Mouse (Mus musculus): ENCODE measurements around the gene Gm20683. TPM values are rescaled to one million over a fixed set of nuclear protein-coding genes. Genes with fewer than 3 reads are reported as not detected.

Gm20683 gene
- polyA plus RNA-seq, 1 experiment from 2014 or later, result 2.6 TPM

- Histone ChIP-seq H3K27ac (ENCODE audit: low read depth, low read length) (peak overlapping the region; percentile 99; the same call in 1 of the 2 replicates), H3K36me3 (ENCODE audit: control insufficient read depth, insufficient read depth, low read length) (peaks cover 23% of the 10 kb centered on the region), H3K4me1 (ENCODE audit: control insufficient read depth, insufficient read depth, low read length) (peaks cover 49% of the 10 kb centered on the region), H3K9ac (ENCODE audit: low read depth, low read length) (peak overlapping the region; percentile 82), H3K27me3 (ENCODE audit: control insufficient read depth, insufficient read depth, low read length) (no peaks in the 10 kb centered on the region), H3K9me3 (ENCODE audit: control insufficient read depth, low read length) (no peaks in the 10 kb centered on the region), H3K4me3 (ENCODE audit: low read length) (peak overlapping the region; percentile 89), H3K4me2 (replicated peaks; ENCODE audit: low read depth, low read length) (peak overlapping the region; percentile 92)
- WGBS, result 30% methylated on average over 19 of the region's 19 CpGs
- ATAC-seq (ENCODE audit: low FRiP score, low TSS enrichment), result peak; percentile 26; the same call in 1 of the 2 replicates
These were observed 50.2 kb downstream of the Gm20683 start for GRCm38 (mm10) chr17:25791320-25791842.

DNA sequence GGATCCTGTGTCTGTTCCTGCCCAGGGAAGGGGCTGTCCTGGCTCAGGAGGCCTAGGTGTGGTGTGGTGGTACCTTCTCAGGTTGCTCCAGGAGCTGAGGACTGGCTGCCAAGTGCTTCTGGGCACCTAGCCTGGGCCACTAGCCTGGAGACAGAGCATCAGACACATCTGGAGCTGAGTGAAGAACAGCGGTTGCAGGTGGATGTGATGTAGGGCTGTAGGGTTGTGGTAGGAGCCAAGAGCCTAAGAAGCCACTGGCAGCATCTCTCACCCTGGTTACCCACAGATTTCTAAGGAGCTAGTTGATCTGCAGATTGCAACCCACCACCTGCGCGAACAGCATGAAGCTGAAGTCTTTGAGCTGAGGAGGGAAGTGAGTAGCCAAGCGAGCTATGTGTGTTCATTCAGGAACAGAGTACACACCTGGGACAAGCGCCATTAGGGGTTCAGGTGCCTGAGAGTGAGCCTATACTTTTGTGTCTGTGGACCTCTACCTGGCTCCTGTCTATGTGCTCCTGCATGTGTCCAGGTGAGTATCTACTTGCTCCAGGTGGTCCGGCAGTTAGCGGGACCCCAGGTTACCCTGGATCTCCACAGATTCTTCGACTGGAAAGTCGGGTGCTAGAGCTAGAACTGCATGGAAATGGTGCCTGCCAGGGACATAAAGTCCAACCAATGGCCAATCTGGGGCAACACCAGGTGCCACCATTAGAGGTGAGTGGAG is 54.6 kb downstream of the Gm20683 start:
- ATAC-seq (ENCODE audit: low FRiP score, low TSS enrichment), result no peak
- Histone ChIP-seq H3K4me1 (ENCODE audit: control insufficient read depth, insufficient read depth, low read length) (peaks cover 22% of the 10 kb centered on the region), H3K4me3 (ENCODE audit: low read length) (no peak overlapping the region), H3K27me3 (ENCODE audit: control insufficient read depth, insufficient read depth, low read length) (no peaks in the 10 kb centered on the region), H3K4me2 (replicated peaks; ENCODE audit: low read depth, low read length) (no peak overlapping the region), H3K27ac (ENCODE audit: low read depth, low read length) (no peak overlapping the region), H3K9me3 (ENCODE audit: control insufficient read depth, low read length) (no peaks in the 10 kb centered on the region), H3K36me3 (ENCODE audit: control insufficient read depth, insufficient read depth, low read length) (peaks cover 39% of the 10 kb centered on the region), H3K9ac (ENCODE audit: low read depth, low read length) (no peak overlapping the region)
- 92% methylated on average over 9 of the region's 9 CpGs for WGBS

- H3K9ac ChIP-seq (ENCODE audit: low read depth, low read length), result peak within 1 kb of the TSS; percentile 65; the same call in 1 of the 2 replicates
- no peak for ATAC-seq (ENCODE audit: low FRiP score, low TSS enrichment)
- H3K4me2 ChIP-seq (replicated peaks; ENCODE audit: low read depth, low read length), result peak within 1 kb of the TSS; percentile 57
- H3K9me3 ChIP-seq (ENCODE audit: control insufficient read depth, low read length), result no peaks in the 10 kb centered on the region
- WGBS, result 90% methylated on average over 3 of the region's 3 CpGs
- H3K27me3 ChIP-seq (ENCODE audit: control insufficient read depth, insufficient read depth, low read length), result no peaks in the 10 kb centered on the region
- peak within 1 kb of the TSS; percentile 65; the same call in 1 of the 2 replicates for H3K27ac ChIP-seq (ENCODE audit: low read depth, low read length)
- H3K4me3 ChIP-seq (ENCODE audit: low read length), result peak within 1 kb of the TSS; percentile 58
- H3K4me1 ChIP-seq (ENCODE audit: control insufficient read depth, insufficient read depth, low read length), result peaks cover 19% of the 10 kb centered on the region
- peaks cover 45% of the 10 kb centered on the region for H3K36me3 ChIP-seq (ENCODE audit: control insufficient read depth, insufficient read depth, low read length)
These were observed 55.3 kb downstream of the Gm20683 start, which contains the start of gene Ccdc78 for GRCm38 (mm10) chr17:25786280-25786679. Gene Ccdc78 (plus strand): TSS chr17:25786580.

DNA sequence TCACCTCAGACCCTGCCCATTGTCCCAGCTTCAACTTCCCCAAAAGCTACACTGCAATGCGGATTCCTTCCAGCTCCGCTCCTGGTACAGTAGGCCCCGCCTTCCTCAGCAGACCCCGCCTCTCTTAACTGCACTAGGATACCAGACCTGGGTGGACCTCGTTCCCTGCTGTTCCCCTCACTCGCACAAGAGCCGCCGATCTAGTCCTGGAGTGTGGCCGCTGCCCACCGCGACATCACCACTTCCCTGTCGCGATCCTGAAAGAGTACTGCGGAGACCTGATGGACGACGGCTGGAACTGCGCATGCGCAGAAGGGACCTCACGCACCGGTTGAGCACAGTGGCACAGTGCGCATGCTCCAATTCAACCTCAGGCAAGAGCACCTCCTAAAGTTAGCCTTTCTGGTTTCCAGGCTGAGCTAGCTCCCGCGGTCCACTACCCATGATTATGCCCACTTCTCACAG is 56.2 kb downstream of the Gm20683 start, which contains the start of gene Haghl:
TSS of gene Haghl (minus strand) at position 393 of the 465 bp plus-strand sequence.
- peaks cover 52% of the 10 kb centered on the region for H3K36me3 ChIP-seq (ENCODE audit: control insufficient read depth, insufficient read depth, low read length)

More for the DNA sequence above, 56.2 kb downstream of the Gm20683 start, which contains the start of gene Haghl:
- peak within 1 kb of the TSS; percentile 65; the same call in 1 of the 2 replicates for H3K27ac ChIP-seq (ENCODE audit: low read depth, low read length)
- peak within 1 kb of the TSS; percentile 58 for H3K4me3 ChIP-seq (ENCODE audit: low read length)
- H3K9me3 ChIP-seq (ENCODE audit: control insufficient read depth, low read length), result no peaks in the 10 kb centered on the region
- H3K9ac ChIP-seq (ENCODE audit: low read depth, low read length), result peak within 1 kb of the TSS; percentile 65
- H3K4me2 ChIP-seq (replicated peaks; ENCODE audit: low read depth, low read length), result peak within 1 kb of the TSS; percentile 57
- no peaks in the 10 kb centered on the region for H3K27me3 ChIP-seq (ENCODE audit: control insufficient read depth, insufficient read depth, low read length)
- under 1% methylated on average over 23 of the region's 23 CpGs for WGBS
- H3K4me1 ChIP-seq (ENCODE audit: control insufficient read depth, insufficient read depth, low read length), result peaks cover 12% of the 10 kb centered on the region
- ATAC-seq (ENCODE audit: low FRiP score, low TSS enrichment), result peak; percentile 89

Small RNAs within 50 kb of the gene (microRNA-seq; reads per million reads assigned to microRNA genes)
- 0.84 reads per million for gene Mir3082

Other genes starting within 250 kb of the Gm20683 start
- 0.50 and 1.5 TPM in 2 replicates for gene Gng13, start 124.6 kb downstream of the Gm20683 start, polyA plus RNA-seq (2014; fragmentation: Nextera tagmentation; extraction: Ambion mirVana)
- 17.3 and 26.0 TPM in 2 replicates for gene Chtf18, start 114.3 kb downstream of the Gm20683 start, polyA plus RNA-seq (2014; fragmentation: Nextera tagmentation; extraction: Ambion mirVana)
- 21.6 and 22.1 TPM in 2 replicates for gene Rpusd1, start 114.1 kb downstream of the Gm20683 start, polyA plus RNA-seq (2014; fragmentation: Nextera tagmentation; extraction: Ambion mirVana)
- not detected in 2 replicates for gene Mslnl, start 105.7 kb downstream of the Gm20683 start, polyA plus RNA-seq (2014; fragmentation: Nextera tagmentation; extraction: Ambion mirVana)
- gene Msln, start 87.4 kb downstream of the Gm20683 start, polyA plus RNA-seq (2014; fragmentation: Nextera tagmentation; extraction: Ambion mirVana), result 2.6 and 3.3 TPM in 2 replicates
- gene Narfl, start 68.0 kb downstream of the Gm20683 start, polyA plus RNA-seq (2014; fragmentation: Nextera tagmentation; extraction: Ambion mirVana), result 25.3 and 27.3 TPM in 2 replicates
- 75.4 and 75.6 TPM in 2 replicates for gene Haghl, start 56.1 kb downstream of the Gm20683 start, polyA plus RNA-seq (2014; fragmentation: Nextera tagmentation; extraction: Ambion mirVana)
- 0.32 and 0.41 TPM in 2 replicates for gene Ccdc78, start 55.2 kb downstream of the Gm20683 start, polyA plus RNA-seq (2014; fragmentation: Nextera tagmentation; extraction: Ambion mirVana)
- gene Fam173a, start 48.9 kb downstream of the Gm20683 start, polyA plus RNA-seq (2014; fragmentation: Nextera tagmentation; extraction: Ambion mirVana), result 90.2 and 111 TPM in 2 replicates
- gene AC134908.4, start 46.1 kb downstream of the Gm20683 start, polyA plus RNA-seq (2014; fragmentation: Nextera tagmentation; extraction: Ambion mirVana), result not detected in 2 replicates
- gene Metrn, start 44.6 kb downstream of the Gm20683 start, polyA plus RNA-seq (2014; fragmentation: Nextera tagmentation; extraction: Ambion mirVana), result 8.2 and 28.6 TPM in 2 replicates
- gene Fbxl16, start 32.7 kb downstream of the Gm20683 start, polyA plus RNA-seq (2014; fragmentation: Nextera tagmentation; extraction: Ambion mirVana), result 1.1 and 1.3 TPM in 2 replicates
- 21.4 and 32.0 TPM in 2 replicates for gene Wdr24, start 18.1 kb downstream of the Gm20683 start, polyA plus RNA-seq (2014; fragmentation: Nextera tagmentation; extraction: Ambion mirVana)
- 45.7 and 47.0 TPM in 2 replicates for gene Jmjd8, start 12.9 kb downstream of the Gm20683 start, polyA plus RNA-seq (2014; fragmentation: Nextera tagmentation; extraction: Ambion mirVana)
- 350 and 425 TPM in 2 replicates for gene Stub1, start 8.4 kb downstream of the Gm20683 start, polyA plus RNA-seq (2014; fragmentation: Nextera tagmentation; extraction: Ambion mirVana)
- gene Rhbdl1, start 4.5 kb downstream of the Gm20683 start, polyA plus RNA-seq (2014; fragmentation: Nextera tagmentation; extraction: Ambion mirVana), result 2.0 and 2.5 TPM in 2 replicates
- gene Rhot2, start 3.1 kb upstream of the Gm20683 start, polyA plus RNA-seq (2014; fragmentation: Nextera tagmentation; extraction: Ambion mirVana), result 13.0 and 21.7 TPM in 2 replicates
- 21.4 and 27.5 TPM in 2 replicates for gene Wdr90, start 19.7 kb upstream of the Gm20683 start, polyA plus RNA-seq (2014; fragmentation: Nextera tagmentation; extraction: Ambion mirVana)
- gene Mcrip2, start 27.0 kb upstream of the Gm20683 start, polyA plus RNA-seq (2014; fragmentation: Nextera tagmentation; extraction: Ambion mirVana), result 40.0 and 41.4 TPM in 2 replicates
- gene Mettl26, start 33.3 kb upstream of the Gm20683 start, polyA plus RNA-seq (2014; fragmentation: Nextera tagmentation; extraction: Ambion mirVana), result 83.9 and 85.3 TPM in 2 replicates
- 0.99 and 1.2 TPM in 2 replicates for gene Wfikkn1, start 39.1 kb upstream of the Gm20683 start, polyA plus RNA-seq (2014; fragmentation: Nextera tagmentation; extraction: Ambion mirVana)
- 17.2 and 20.4 TPM in 2 replicates for gene Rab40c, start 78.0 kb upstream of the Gm20683 start, polyA plus RNA-seq (2014; fragmentation: Nextera tagmentation; extraction: Ambion mirVana)
- 51.5 and 77.2 TPM in 2 replicates for gene Pigq, start 103.2 kb upstream of the Gm20683 start, polyA plus RNA-seq (2014; fragmentation: Nextera tagmentation; extraction: Ambion mirVana)
- gene Nhlrc4, start 103.2 kb upstream of the Gm20683 start, polyA plus RNA-seq (2014; fragmentation: Nextera tagmentation; extraction: Ambion mirVana), result 0.28 and 0.43 TPM in 2 replicates
- 2.8 and 4.4 TPM in 2 replicates for gene A930017K11Rik, start 110.8 kb upstream of the Gm20683 start, polyA plus RNA-seq (2014; fragmentation: Nextera tagmentation; extraction: Ambion mirVana)
- gene Capn15, start 144.0 kb upstream of the Gm20683 start, polyA plus RNA-seq (2014; fragmentation: Nextera tagmentation; extraction: Ambion mirVana), result 27.1 and 35.3 TPM in 2 replicates
- gene Rab11fip3, start 227.8 kb upstream of the Gm20683 start, polyA plus RNA-seq (2014; fragmentation: Nextera tagmentation; extraction: Ambion mirVana), result 15.0 and 24.2 TPM in 2 replicates
- gene Decr2, start 248.6 kb upstream of the Gm20683 start, polyA plus RNA-seq (2014; fragmentation: Nextera tagmentation; extraction: Ambion mirVana), result 24.6 and 35.1 TPM in 2 replicates